Mouse (Mus musculus) right cerebral cortex, postnatal 4 days (tissue): ENCODE results near the gene Fam107b.

Source experiments
- DNase-seq: peaks from one replicate; pipeline ENCODE4 v3.0.0-alpha.2; 2022

The Fam107b gene

DNA sequence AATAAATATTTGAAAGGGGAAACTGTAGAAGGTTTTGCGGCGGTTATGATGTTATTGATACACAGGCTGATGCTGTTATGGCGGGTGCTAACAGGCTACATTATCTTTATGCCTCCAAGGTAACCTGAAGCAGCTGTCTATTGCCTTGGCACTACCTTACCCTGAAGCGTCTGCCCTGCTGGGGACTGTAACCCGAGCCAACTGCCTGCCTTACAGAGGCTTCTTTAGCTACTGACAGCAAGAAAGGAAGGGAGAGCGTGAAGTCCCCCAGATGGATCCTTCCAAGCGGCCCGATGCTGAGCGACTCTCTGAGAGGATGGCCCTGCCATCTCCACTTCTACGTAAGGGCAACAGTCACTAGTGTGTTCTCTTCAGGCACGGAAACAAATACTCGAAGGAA lies at the start of gene Fam107b:
Gene Fam107b, plus strand, starts transcription at position 303 of the 400 bp plus-strand sequence.
- DNase-seq: no peak

DNA sequence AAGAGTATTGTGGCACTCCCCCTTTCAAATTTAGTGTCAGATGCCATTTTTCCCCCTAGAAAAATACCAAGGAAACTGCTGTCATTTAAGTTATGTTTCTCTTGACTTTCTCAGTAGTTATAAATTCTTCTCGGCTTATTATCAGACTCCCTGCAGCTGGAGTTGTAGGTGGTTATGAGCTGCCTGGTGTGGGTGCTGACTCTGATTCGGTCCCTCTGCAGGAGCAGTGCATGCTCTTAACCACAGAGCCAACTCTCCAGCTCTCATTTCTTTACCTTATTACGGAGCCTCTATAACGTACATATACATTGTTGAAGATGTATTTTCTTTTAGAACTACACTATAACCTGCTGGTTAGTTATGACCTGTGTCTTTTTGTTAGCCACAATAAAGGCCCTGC lies 47.7 kb upstream of the Fam107b start:
- DNase-seq: no peak

DNA sequence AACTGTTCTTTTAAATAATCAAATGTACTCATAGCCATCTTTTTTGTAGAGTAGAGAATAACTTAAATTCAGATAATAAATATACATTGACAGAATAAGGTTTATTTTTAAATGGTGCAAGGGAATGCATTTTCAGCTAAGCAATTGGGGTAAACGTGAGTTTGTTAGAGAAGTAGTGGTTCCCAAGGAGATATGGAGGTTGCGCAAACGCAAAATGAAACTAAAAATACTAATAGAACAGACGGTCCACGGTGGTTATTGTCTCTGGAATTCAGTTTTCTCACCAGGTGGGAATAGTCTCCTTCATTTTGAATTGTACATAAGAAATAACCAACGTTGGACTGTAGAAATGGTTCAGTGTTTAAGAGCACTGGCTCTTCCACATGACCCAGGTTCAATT lies 44.0 kb upstream of the Fam107b start:
- no peak for DNase-seq

DNA sequence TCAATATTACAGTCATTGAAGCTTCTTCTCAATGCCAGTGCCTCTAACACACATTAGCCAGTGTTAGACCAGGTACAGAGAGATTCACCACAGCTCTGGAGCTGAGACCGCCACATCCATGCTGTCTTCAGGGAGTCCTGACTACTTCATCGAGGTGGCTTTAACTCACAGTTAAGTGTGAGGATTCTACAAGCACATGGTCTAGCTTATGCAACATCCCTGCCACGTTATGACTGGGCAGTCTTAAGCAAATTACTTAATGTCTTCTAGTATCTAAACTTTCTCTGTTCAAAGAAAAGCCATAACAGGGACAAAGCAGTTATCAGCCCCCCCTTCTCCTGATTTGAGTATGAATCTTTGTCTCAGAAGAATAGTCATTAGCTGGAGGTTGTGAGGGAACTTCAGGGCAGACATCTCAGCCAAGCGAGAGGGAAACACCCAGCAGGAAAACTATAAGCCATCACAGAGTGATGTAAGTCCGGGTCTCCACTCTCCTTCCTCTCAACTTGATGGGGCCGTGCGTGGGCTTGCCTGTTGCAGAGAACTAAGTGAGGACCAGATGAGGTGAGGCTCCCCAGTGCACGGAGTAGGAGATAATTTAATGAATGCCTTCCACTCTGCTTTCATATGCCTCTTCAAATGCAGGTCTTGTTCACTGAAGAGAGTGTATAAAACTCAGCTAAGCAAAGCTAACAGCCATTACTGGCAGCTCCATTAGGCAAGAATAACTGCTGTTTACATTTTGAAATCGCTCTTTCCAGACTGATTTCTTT lies 28.8 kb upstream of the Fam107b start:
- no peak for DNase-seq

DNA sequence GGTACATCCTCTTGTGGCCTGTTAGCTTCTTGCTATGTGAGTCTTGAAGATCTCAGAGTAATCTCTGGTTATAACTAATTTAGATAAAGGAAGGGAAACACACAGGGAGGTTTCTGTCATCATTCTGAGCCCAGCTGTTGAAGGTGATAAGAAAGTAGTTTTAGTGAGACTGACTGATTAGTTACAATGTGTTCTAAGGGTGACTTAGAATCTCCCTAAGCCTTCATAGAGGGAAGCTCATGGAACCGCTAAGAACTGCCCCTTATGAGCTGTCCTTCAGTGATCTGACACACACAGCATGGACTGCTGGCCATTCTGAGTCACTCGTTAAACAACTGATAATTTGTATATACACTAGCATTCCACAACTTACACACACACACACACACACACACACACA lies 24.2 kb upstream of the Fam107b start:
- no peak for DNase-seq

DNA sequence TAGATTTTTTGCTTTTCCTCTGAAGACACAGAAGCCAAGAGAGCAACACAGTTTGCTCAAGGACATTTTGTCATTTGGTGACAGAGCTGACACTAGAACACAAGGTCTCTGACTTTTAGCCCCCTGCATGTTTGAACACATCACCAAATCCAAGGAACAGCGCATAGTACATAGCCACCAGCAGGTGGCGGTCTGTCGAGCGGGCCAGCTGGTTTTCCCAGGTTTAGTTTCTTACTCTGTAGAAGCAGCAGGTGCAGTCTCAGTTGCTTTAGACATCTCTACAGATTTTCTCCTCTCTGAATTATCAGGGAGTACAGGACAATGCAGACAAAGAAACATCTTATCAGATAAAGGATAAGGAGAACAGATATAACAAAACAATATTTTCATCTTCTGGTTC lies 23.7 kb upstream of the Fam107b start:
- peak; percentile 56 for DNase-seq

DNA sequence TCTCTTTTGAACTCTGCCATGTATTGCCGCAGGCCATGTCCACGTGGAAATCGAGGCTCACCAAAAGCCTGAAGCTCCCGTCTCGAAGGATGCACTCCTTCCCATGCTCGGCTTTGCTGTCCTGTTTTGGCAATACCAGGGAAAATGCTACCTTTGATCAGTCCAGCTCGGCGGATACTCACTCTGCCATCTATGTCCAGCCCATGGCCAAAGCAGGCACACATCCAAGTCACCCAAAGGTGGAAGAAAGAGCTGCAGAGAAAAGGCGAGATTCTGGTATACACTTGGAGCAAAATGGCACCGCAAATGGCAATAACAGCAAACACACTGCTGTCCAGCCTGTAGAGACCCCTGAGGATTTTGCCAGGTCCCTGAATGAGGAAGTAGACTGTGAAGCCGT lies 318 bp downstream of the Fam107b start:
- DNase-seq: no peak

DNA sequence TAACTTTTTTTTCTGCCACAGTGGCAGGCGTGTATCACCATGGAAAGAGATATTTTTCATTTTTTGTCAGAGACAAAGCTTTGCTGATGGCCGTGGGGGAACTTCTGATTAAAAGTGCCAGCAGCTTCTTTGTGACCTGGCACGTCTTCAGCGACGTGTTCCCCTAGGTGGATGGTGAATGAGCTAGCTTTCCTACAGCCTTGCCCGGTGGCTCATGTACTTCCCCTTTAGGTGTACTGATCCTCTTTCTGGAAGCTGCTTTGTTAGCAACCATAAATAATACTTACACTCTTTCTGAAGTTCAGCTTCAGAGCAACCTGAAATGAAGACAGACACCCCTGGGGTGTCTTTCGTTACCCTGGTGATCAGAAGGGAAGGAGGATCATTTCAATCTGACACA lies 3.6 kb downstream of the Fam107b start:
- DNase-seq: no peak

DNA sequence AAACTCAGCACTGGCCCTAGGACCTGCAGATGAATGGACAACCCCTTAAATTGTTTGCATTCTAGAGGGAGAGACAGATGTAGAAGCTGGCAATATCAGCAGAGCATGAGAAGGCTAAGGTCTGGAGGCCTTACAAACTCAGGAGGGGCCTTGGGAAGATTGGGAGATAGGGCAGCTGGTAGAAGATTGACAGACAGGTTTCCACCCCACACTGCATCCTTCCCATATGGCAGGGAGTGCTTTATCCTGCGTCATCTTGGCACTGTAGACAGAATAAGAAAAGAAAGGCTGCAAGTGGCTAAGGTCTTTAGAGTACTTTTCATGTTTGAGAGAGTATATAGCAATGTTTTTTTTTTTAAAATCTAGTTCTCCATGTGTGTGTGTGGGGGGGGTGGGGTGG lies 4.9 kb downstream of the Fam107b start:
- DNase-seq: no peak

DNA sequence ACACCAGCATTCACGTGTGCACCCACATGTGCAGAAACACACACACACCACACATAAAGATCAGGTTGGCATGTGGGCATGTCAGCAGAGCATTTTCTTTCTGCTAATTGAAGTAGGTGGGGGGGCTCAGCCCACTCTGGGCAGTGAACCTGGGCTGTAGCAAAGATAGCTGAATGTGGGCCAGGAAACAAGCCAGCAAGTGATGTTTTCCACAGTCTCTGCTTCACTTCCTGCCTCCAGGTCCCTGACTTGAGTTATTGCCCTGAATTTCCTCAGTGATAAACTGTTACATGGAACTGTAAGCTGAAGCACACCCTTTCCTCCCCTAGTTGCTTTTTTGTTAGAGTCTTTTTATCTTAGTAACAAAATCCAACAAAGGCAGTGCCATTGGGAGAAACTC lies 6.1 kb downstream of the Fam107b start:
- DNase-seq: no peak

DNA sequence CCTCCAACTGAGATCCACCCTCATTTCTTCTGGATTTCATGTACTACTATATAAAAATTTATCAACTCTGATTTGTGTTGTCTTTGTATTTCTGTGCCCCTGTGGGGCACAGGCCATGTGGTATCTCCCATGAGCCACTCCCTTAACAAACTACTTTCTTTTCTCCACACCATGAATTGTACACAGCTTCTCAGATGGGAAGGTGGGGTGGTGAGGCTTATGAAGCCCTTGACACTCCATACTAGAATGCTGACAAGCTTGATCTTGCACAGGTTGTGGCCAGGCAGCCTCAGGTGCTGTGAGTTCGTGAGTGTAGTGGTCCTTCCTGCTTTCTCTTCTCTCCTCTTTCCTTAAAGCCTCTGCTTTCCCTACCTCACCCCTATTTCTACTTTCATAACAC lies 6.9 kb downstream of the Fam107b start:
- no peak for DNase-seq

DNA sequence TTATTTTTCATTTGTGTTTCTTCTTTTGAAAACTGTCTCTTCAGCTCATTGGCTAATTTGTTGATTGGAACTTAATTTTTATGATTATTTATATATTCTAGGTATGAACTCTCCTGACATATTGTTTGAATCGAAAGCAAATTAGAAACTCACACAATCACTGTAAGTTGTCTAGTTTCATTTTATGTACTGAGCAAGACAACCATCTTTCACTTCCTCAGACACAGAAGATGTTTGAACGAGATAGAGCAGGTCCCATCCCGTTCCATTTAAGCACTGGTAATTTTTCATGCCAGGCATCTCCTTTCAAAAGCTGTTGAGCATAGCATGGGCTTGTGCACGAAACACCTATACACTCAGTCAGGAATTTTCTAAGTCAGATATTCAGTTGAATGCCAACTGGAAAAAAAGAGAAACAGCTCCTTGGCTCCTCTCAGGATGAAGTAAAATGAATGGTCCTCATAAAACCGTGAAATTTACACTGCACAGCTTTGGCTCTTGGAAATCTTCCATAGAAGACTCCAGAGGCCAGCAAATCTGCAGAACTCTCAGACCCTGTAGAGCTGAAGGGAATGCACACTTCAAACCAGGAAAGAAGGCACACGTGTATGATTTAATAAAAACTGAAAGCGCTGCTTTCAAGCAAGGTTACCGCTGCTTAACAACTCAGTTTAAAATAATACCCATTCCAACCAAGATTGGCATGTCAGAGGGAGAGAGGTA lies 8.1 kb downstream of the Fam107b start:
- DNase-seq: no peak

DNA sequence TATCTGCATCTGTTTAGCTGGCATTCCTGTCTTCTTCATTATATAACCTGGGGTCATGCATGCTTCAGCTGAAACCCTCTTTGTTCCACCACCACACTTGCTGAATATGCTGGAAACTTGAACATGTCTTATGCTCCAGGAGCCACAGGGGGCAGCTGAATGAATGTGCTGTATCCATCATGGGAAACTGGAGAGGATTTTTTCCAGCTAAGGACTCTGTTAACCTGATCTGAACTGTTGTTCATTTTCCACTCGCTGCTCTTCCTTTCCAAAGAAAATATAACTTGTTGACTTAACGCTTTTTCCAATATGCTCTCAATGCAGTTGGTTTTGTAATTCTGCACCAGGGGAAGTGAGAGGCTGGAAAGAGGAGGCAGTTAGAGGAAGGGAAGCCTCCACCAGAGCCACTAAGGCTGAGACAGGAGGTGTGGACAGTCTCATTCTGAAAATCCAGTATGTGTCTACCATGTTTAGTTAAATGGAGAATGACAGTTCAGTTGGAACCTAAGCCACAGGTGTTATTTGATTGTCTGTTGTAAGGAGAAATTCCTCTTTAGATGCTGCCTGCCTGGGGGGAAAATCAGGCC lies 9.1 kb downstream of the Fam107b start:
- no peak for DNase-seq

DNA sequence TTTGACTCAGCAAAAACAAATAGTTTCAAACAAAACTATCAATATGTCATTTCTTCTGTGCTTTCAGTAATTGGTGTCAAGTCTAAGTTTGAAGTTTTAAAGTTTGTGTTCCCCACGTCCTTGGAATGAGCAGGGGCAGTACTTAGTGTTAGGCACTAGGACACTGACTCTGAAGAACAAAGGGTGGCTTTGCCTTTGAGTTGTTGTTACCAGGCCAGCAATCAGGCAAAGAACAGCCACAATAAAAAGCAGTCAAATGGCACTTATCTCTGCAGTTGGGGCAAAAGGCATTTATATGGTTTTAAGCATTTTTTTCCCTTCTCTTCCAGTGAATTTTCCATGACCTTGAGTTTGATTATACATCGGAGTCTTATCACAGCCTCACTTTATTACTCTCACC lies 12.5 kb downstream of the Fam107b start:
- DNase-seq: no peak

DNA sequence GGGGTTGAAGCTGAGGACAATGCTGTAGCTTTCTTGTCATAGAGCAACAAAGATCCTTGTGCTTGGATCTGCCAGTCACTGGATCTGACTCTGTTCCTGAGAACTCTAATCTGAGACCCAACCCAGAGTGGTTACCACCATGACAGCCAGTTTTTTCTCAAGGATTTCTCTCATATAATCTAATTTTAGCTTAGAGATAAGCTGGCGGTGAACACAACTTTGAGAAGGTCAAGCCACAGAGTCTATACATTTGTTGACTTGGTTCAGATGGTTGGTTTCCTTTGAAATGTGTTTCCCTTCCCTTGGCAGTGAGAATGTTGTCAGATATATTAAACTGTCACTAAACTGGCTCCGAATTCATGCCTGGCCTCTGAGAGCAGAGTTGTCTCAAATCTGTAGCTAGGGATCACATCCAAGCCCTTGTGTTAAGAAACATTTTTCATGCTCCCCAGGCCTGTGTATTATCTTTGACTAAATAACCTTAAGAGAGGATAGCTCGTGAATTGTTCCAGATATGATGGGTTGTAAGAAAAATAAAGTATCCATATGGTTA lies 15.0 kb downstream of the Fam107b start:
- DNase-seq: no peak

DNA sequence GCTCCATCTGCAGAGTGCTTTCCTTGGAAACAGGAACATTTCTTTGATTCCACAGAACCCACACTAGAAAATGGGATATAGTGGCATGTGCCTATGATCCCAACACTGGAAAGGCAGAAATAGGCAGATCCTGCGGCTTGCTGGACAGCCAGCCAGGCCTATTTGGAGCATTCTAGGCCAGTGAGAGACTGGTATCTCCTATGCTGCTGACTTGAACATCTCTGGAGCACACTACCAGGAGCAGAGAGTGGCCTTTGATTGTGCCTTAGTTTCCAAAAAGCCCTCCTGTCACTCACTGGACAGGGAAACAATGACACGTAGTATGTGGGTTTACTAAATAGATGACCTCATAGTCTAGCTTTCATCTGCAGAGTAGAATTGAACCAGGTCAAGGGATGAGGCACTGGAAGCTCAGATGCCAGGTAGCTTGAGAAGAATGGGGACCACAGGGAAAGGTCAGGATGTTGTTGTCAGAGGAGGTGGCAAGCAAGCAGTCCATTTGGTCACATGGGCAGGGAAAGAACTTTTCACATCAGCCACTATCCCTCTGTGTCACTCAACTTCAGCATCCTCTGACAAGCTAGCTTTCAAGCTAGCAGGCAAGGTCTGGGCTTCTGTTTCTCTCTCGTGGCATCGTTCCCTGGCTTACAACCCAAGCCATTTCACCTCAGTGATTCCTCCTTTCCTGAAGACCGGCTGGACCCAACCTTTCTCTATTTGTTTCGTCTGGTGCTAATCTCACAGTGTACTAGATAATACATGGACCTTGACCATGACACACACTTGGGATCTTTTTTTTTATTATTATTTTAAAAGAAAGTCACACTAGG lies 20.0 kb downstream of the Fam107b start:
- DNase-seq: no peak

DNA sequence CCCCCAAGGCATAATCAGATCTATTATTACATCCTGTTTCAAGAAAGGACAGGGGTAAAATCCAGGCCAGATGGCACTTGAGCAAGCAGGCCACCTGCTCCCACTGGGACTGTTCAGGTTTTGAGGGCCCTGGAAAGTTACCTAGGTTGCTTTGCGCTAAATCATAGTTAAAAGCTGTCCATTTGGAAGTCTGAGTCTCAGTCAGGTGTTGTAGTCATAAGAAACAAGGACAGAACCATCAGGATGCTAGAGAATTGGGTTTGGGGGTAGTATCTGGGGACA lies 20.6 kb downstream of the Fam107b start:
- no peak for DNase-seq

DNA sequence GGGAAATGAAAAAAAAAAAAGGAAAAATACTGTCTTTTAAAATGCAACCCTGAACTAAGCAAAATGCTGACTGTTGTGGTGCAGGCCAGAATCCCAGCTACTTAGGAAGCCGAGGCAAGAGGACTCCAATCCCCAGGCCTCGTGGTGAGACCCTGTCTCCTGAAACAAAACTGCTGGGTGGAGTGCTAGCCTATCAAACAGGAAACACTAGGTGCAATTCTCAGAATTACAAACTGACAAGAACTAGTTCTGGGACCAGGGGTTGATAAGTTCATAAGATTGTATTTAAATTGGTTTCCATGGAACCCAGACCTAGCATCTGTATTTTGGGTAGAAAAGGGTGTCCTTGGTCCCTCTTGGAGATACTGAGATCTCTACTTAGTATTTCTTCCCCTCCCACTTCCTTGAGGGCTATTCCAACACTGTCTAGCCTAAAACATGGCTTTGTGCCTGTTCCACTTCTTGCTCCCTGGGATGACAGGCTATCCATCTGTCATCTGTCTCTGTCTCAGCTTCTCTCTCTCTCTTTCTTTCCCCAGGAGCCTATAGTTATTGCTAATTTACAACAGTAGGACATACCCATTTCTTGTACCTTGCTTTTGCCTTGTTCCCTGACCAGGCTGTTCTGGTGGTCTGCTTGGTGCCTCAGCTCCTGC lies 24.5 kb downstream of the Fam107b start:
- DNase-seq: no peak

DNA sequence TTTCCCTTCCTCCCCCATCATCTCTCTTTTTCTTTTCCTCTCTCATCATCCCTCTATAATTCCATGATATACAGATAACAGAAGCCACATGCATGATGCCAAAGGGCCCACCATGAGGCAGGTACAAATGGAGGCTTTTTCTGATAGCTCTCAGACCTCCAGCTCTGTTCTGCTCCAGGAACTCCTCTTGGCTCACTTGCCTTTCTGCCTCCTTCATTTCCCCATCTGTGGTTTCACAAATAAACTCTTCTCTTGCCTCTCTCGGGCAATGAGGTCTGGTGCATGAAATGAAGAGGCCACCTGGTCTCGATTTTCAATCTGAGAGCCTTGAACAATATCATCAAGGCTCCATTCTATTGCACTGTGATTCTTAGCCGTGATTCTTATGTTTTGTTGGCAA lies 30.1 kb downstream of the Fam107b start:
- no peak for DNase-seq

DNA sequence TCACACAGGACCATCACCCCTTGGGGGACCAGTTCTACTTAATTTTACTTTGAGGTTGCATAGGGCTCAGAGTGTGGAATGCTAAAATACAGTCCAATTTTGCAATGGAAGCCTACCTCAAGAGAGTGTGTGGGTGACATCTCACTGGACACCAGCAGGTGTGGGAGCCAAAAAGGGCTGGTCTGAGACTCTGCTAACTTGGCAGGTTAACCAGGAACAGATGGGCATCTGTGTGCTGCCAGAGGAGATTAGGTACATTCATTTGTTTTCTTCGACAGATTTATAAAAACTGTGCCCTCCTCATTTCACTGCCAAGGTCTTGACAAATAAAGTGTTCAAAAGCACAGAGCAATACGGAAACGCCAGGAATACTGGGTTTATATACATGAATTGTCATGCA lies 32.3 kb downstream of the Fam107b start:
- no peak for DNase-seq

DNA sequence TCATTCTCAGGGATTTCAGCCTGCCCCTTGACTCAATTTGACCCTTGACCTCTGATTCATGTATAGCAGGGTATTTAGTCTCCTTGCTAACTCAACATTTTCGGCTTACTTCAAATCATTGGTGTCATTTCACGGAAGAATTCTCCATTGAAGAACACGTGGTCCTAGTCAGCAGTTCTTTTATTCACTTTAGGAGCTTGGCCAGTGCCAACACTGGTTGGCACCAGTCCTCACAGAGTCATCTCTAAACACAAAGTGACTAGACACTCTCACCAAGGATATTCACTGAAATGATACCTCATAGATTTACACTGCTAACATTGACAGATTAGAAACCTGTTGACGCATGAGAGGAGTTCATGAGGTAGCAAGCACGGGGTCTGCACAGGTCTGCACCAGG lies 32.9 kb downstream of the Fam107b start:
- no peak for DNase-seq
